Mouse (Mus musculus) embryonic fibroblast, embryonic 13.5 days (primary cell): ENCODE measurements around the gene Il17ra.

Source experiments
- CTCF ChIP-seq: IDR thresholded peaks from 2 replicates; pipeline ENCODE4 v1.5.1; 2011; ENCODE audit warnings: mild to moderate bottlenecking, control low read depth, low read length, moderate library complexity, borderline replicate concordance; ENCODE audit not compliant: insufficient read depth
- POLR2A ChIP-seq: IDR thresholded peaks from 2 replicates; pipeline ENCODE4 v1.6.1; 2011; ENCODE audit warnings: low read depth, mild to moderate bottlenecking, control low read depth, low read length, moderate library complexity

- TF ChIP-seq POLR2A (no peak), CTCF (no peak)
These were observed 2.3 kb downstream of the Il17ra start for GRCm38 (mm10) chr6:120465393-120465792.
